Mouse (Mus musculus) lung, adult 2 months (tissue): ENCODE data around the gene Hps4.

ENCODE experiments used
- CTCF ChIP-seq: fragments of 200-500 bp; IDR thresholded peaks from 2 replicates; pipeline ENCODE4 v1.5.1; 2011; ENCODE audit warnings: mild to moderate bottlenecking, low read length, control low read depth; ENCODE audit not compliant: insufficient read depth
- POLR2A ChIP-seq: fragments of 200-500 bp; IDR thresholded peaks from 2 replicates; pipeline ENCODE4 v1.6.1; 2011; ENCODE audit warnings: low read depth, mild to moderate bottlenecking, control low read depth, low read length, borderline replicate concordance; ENCODE audit errors: extremely low read depth

DNA sequence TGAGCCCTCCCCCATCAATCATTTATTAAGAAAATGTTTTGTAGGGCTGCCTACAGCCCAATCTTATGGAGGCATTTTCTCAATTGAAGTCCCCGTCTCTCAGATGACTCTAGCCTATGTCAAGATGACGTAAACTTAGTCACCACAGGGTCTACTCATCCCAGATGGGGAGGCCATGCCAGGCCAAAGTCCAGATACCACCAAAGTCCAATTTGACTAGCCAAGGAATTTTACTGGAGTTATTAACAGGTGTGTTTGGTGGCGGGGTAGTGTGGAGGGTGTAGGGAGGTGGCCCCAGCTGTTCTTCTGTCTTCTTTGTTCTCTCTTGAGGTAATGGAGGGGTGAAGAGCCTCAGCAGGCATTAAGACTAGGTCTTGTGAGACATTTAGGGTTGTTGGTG, 17.2 kb downstream of the Hps4 start:
- TF ChIP-seq CTCF (no peak), POLR2A (no peak)
